Mouse (Mus musculus) CH12.LX (cell line): ENCODE results near the gene Rpl24. TPM values are rescaled to one million over a fixed set of nuclear protein-coding genes. Genes with fewer than 3 reads are reported as not detected.

Experiments used
- DNase-seq: peaks from one replicate; pipeline ENCODE4 v3.0.0-alpha.2; 2013; ENCODE audit errors: extremely low read depth
- H3K27ac ChIP-seq: 2 replicates; pipeline ENCODE4 v1.5.1; 2012; ENCODE audit warnings: low read depth, mild to moderate bottlenecking, control low read depth, moderate library complexity; ENCODE audit not compliant: insufficient read depth
- H3K27me3 ChIP-seq: replicated peaks from 2 replicates; pipeline ENCODE3; 2012; ENCODE audit warnings: inconsistent platforms
- H3K36me3 ChIP-seq, 2 experiments: replicated peaks in 1 of 2; 2 replicates each; pipeline versions ENCODE3 to v1.6.1; 2012; ENCODE audit warnings: inconsistent platforms in 1 of 2, low read length in 1 of 2, mild to moderate bottlenecking in 1 of 2, mixed read lengths in 1 of 2, moderate library complexity in 1 of 2; ENCODE audit not compliant: control insufficient read depth in 1 of 2, insufficient read depth in 1 of 2
- H3K4me1 ChIP-seq, 2 experiments: 2 replicates each; pipeline ENCODE4 v1.6.1; 2012; ENCODE audit warnings: inconsistent platforms in 1 of 2, moderate library complexity in 1 of 2; ENCODE audit not compliant: insufficient read depth in 2 of 2, control insufficient read depth in 1 of 2
- H3K4me2 ChIP-seq: 2 replicates; pipeline ENCODE4 v1.6.1; 2012; ENCODE audit warnings: low read depth, mild to moderate bottlenecking, control low read depth; ENCODE audit not compliant: poor library complexity, insufficient read depth, severe bottlenecking
- H3K4me3 ChIP-seq, 3 experiments: fragments of 150-350 bp in 1 of 3; sonication (generic) in 1 of 3; replicated peaks in 1 of 3; 2 replicates each; pipeline versions ENCODE3 to v1.5.1; 2011 to 2012; ENCODE audit warnings: low read depth in 2 of 3, low read length in 2 of 3, mild to moderate bottlenecking in 2 of 3, moderate library complexity in 2 of 3, control low read depth in 1 of 3, improper control_type of control experiment in 1 of 3, inconsistent platforms in 1 of 3, mixed read lengths in 1 of 3; ENCODE audit not compliant: poor library complexity in 1 of 3
- H3K79me2 ChIP-seq: replicated peaks from 2 replicates; pipeline ENCODE4 v1.6.1; 2012; ENCODE audit warnings: mild to moderate bottlenecking, moderate library complexity; ENCODE audit not compliant: control insufficient read depth, poor library complexity, insufficient read depth, severe bottlenecking; ENCODE audit errors: extremely low read depth
- H3K9ac ChIP-seq: 2 replicates; pipeline ENCODE4 v1.6.1; 2012; ENCODE audit warnings: low read depth, mild to moderate bottlenecking, control low read depth, moderate library complexity; ENCODE audit not compliant: insufficient read depth
- H3K9me3 ChIP-seq: replicated peaks from 2 replicates; pipeline ENCODE3; 2012; ENCODE audit warnings: low read length, inconsistent platforms, mixed read lengths
- BHLHE40 ChIP-seq: IDR thresholded peaks from 2 replicates; pipeline ENCODE4 v1.6.1; 2011; ENCODE audit warnings: mild to moderate bottlenecking, low read depth, low read length, improper control_type of control experiment
- CHD1 ChIP-seq: IDR thresholded peaks from 2 replicates; pipeline ENCODE4 v1.6.1; 2012; ENCODE audit warnings: low read depth, low read length, improper control_type of control experiment, inconsistent platforms
- CHD2 ChIP-seq: IDR thresholded peaks from 2 replicates; pipeline ENCODE4 v1.6.1; 2011; ENCODE audit warnings: low read length, improper control_type of control experiment
- CTCF ChIP-seq, 2 experiments: IDR thresholded peaks in 1 of 2; conservative IDR thresholded peaks in 1 of 2; 2 replicates each; pipeline ENCODE4 v1.5.1; 2011 to 2012; ENCODE audit warnings: low read depth in 2 of 2, low read length in 2 of 2, improper control_type of control experiment in 1 of 2, inconsistent platforms in 1 of 2, mild to moderate bottlenecking in 1 of 2, moderate library complexity in 1 of 2
- E2F4 ChIP-seq: IDR thresholded peaks from 2 replicates; pipeline ENCODE4 v1.6.1; 2011; ENCODE audit warnings: low read depth, low read length, improper control_type of control experiment; ENCODE audit not compliant: insufficient replicate concordance
- ELF1 ChIP-seq: IDR thresholded peaks from 2 replicates; pipeline ENCODE4 v1.6.1; 2014; ENCODE audit warnings: low read depth, mild to moderate bottlenecking, inconsistent platforms, low read length, improper control_type of control experiment
- HCFC1 ChIP-seq: IDR thresholded peaks from 2 replicates; pipeline ENCODE4 v1.6.1; 2012; ENCODE audit warnings: low read depth, mild to moderate bottlenecking, inconsistent platforms, low read length, improper control_type of control experiment
- IRF4 ChIP-seq: IDR thresholded peaks from 2 replicates; pipeline ENCODE4 v1.6.1; 2014; ENCODE audit warnings: low read depth, mild to moderate bottlenecking, inconsistent platforms, low read length, improper control_type of control experiment
- KAT2A ChIP-seq: IDR thresholded peaks from 2 replicates; pipeline ENCODE4 v1.6.1; 2012; ENCODE audit warnings: low read length, improper control_type of control experiment, inconsistent platforms; ENCODE audit not compliant: insufficient replicate concordance
- MAX ChIP-seq: IDR thresholded peaks from 2 replicates; pipeline ENCODE4 v1.6.1; 2011; ENCODE audit warnings: low read length, improper control_type of control experiment
- MXI1 ChIP-seq: IDR thresholded peaks from 2 replicates; pipeline ENCODE4 v1.6.1; 2011; ENCODE audit warnings: mild to moderate bottlenecking, low read depth, low read length, improper control_type of control experiment
- MYC ChIP-seq: IDR thresholded peaks from 2 replicates; pipeline ENCODE4 v1.6.1; 2011; ENCODE audit warnings: low read depth, mild to moderate bottlenecking, improper control_type of control experiment, low read length
- NELFE ChIP-seq: IDR thresholded peaks from 2 replicates; pipeline ENCODE4 v1.6.1; 2011; ENCODE audit warnings: low read depth, low read length, improper control_type of control experiment
- NRF1 ChIP-seq: IDR thresholded peaks from 2 replicates; pipeline ENCODE4 v1.6.1; 2014; ENCODE audit warnings: low read depth, mild to moderate bottlenecking, inconsistent platforms, low read length, improper control_type of control experiment, moderate library complexity
- POLR2A ChIP-seq: IDR thresholded peaks from 2 replicates; pipeline ENCODE4 v1.6.1; 2011; ENCODE audit warnings: low read depth, mild to moderate bottlenecking, improper control_type of control experiment, low read length
- POLR2AphosphoS2 ChIP-seq: IDR thresholded peaks from 2 replicates; pipeline ENCODE4 v1.6.1; 2011; ENCODE audit warnings: low read depth, low read length, improper control_type of control experiment
- SIN3A ChIP-seq: IDR thresholded peaks from 2 replicates; pipeline ENCODE4 v1.6.1; 2012; ENCODE audit warnings: low read length, improper control_type of control experiment, inconsistent platforms
- TBP ChIP-seq: conservative IDR thresholded peaks from 2 replicates; pipeline ENCODE4 v1.6.1; 2011; ENCODE audit warnings: low read depth, low read length, improper control_type of control experiment
- TCF12 ChIP-seq: IDR thresholded peaks from 2 replicates; pipeline ENCODE4 v1.6.1; 2014; ENCODE audit warnings: low read depth, mild to moderate bottlenecking, inconsistent platforms, low read length, improper control_type of control experiment
- UBTF ChIP-seq: IDR thresholded peaks from 2 replicates; pipeline ENCODE4 v1.6.1; 2012; ENCODE audit warnings: low read depth, mild to moderate bottlenecking, inconsistent platforms, low read length, improper control_type of control experiment, moderate library complexity
- USF1 ChIP-seq: IDR thresholded peaks from 2 replicates; pipeline ENCODE4 v1.6.1; 2014; ENCODE audit warnings: low read depth, mild to moderate bottlenecking, inconsistent platforms, low read length, improper control_type of control experiment
- ZC3H11A ChIP-seq: IDR thresholded peaks from 2 replicates; pipeline ENCODE4 v1.6.1; 2012; ENCODE audit warnings: low read depth, mild to moderate bottlenecking, inconsistent platforms, low read length, improper control_type of control experiment
- ZKSCAN1 ChIP-seq: IDR thresholded peaks from 2 replicates; pipeline ENCODE4 v1.6.1; 2012; ENCODE audit warnings: low read depth, inconsistent platforms, low read length, improper control_type of control experiment, borderline replicate concordance
- ZMIZ1 ChIP-seq: IDR thresholded peaks from 2 replicates; pipeline ENCODE4 v1.6.1; 2012; ENCODE audit warnings: low read depth, mild to moderate bottlenecking, inconsistent platforms, low read length, improper control_type of control experiment
- dilution Hi-C: fragments of 300-500 bp; cut with MboI; formaldehyde crosslinking; loops from 2 replicates; pipeline ENCODE4 v1.14.3; 2020; ENCODE audit warnings: low sequenced_read_pairs; ENCODE audit not compliant: extremely low pct_unique_long_range_greater_than_20kb, extremely low pct_ligation_motif_present
- in situ Hi-C: fragments of 300-500 bp; cut with MboI; formaldehyde crosslinking; loops from 3 replicates; pipeline ENCODE4 v1.14.3; 2019; ENCODE audit warnings: low sequenced_read_pairs, low pct_ligation_motif_present, low pct_unique_long_range_greater_than_20kb, mixed read lengths
- polyA plus RNA-seq: library from polyadenylated mRNA; unstranded; fragments of >175 nt; gene quantifications from 2 replicates; pipeline ENCODE4 v1.2.1, GENCODE M21; 2012; ENCODE audit warnings: low read depth; ENCODE audit not compliant: insufficient read length
- total RNA-seq, 2 experiments: library from RNA; depleted of rRNA; stranded (reverse); fragments of 300-350 nt in 1 of 2; fragments of >200 nt in 1 of 2; gene quantifications; 2 replicates each; pipeline ENCODE4 v1.2.3; 2012 to 2014

Gene Rpl24
- total RNA-seq (2012; rRNA removed): 2,337 and 2,579 TPM in 2 replicates
- total RNA-seq (2014; rRNA removed): 2,739 and 3,070 TPM in 2 replicates
- 96.4 and 348 TPM in 2 replicates for polyA plus RNA-seq

DNA sequence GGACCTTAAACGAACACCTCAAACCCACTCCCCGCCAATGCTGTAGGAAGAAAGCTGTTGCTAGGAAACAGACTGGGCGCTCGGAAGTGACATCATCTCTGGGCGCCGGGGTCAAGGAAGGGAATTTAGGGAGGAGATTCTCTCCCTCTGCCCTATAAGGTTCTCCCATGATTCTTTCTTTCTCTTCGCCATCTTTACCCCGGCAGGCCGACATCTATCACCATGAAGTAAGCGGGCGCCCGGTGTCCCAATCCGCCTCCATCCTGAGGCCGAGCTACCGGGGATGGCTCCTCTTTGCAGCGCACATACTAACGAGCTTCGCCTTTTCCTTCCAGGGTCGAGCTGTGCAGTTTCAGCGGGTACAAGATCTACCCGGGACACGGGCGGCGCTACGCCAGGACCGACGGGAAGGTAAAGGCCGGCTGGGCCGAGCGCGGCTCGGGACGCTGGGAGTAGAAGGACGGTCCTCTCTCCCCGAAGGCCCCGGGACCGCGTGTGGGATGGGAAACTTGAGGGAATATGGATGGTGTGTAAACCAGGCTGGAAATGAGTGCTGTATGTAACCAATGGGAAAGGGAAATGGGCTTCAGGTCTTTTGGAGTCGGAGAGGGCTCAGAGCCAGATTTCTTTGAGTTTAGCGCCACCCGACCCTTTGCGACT is at the start of gene Rpl24:
TSS of gene Rpl24 (plus strand) at position 64 of the 660 bp plus-strand sequence.
- dilution Hi-C loops: no loop called here
- in situ Hi-C loops: no loop called here
- H3K36me3 ChIP-seq: peaks cover 23 to 38% of the 10 kb centered on the region in 2 experiments
- H3K9ac ChIP-seq: peak within 1 kb of the TSS; percentile 99
- peaks cover 6 to 45% of the 10 kb centered on the region in 2 experiments; a peak in 3 of 4 replicates for H3K4me1 ChIP-seq
- H3K4me2 ChIP-seq: peak within 1 kb of the TSS; percentile 93
- peak within 1 kb of the TSS; percentile 87 for H3K27ac ChIP-seq
- peak; percentile 97 for DNase-seq
- no peaks in the 10 kb centered on the region for H3K9me3 ChIP-seq
- H3K4me3 ChIP-seq: peak within 1 kb of the TSS; percentile 67 to 99 (median 76)
- H3K27me3 ChIP-seq: no peaks in the 10 kb centered on the region
- peaks cover 53% of the 10 kb centered on the region for H3K79me2 ChIP-seq
- TF ChIP-seq CTCF (conservative IDR thresholded peaks at IDR 0.05 in 1 of 2, IDR thresholded peaks at IDR 0.05 in 1 of 2; ENCODE audit: low read depth in 2 of 2, low read length in 2 of 2) (no peak), HCFC1 (peak; percentile 91), TBP (peak; percentile 96), POLR2AphosphoS2 (peak; percentile 64), E2F4 (peak; percentile 80; the same call in 1 of the 2 replicates), ZKSCAN1 (no peak), USF1 (no peak), UBTF (peak; percentile 22; the same call in 1 of the 2 replicates), POLR2A (peak; percentile 95), MYC (peak; percentile 92), ZC3H11A (no peak), BHLHE40 (no peak), NELFE (peak; percentile 79), CHD2 (peak; percentile 60; the same call in 1 of the 2 replicates), ELF1 (peak; percentile 91), CHD1 (peak; percentile 10; the same call in 1 of the 2 replicates), MXI1 (peak; percentile 95), NRF1 (peak; percentile 65), KAT2A (peak; percentile 88), MAX (peak; percentile 65), TCF12 (peak; percentile 85), IRF4 (peak; percentile 15; the same call in 1 of the 2 replicates), ZMIZ1 (peak; percentile 68; the same call in 1 of the 2 replicates), SIN3A (peak; percentile 99)
